Mouse (Mus musculus): ENCODE results near the gene Sim2.

- no peak for TF ChIP-seq POLR2A (IDR thresholded peaks at IDR 0.05; ENCODE audit: insufficient read length, low read depth)
- TF ChIP-seq MAX (IDR thresholded peaks at IDR 0.05; ENCODE audit: low read depth) = no peak
- no peak for TF ChIP-seq TCF12 (IDR thresholded peaks at IDR 0.05; ENCODE audit: insufficient read depth, poor library complexity, severe bottlenecking)
- TF ChIP-seq USF1 (IDR thresholded peaks at IDR 0.05; ENCODE audit: low read depth) = no peak
- no peak for TF ChIP-seq E2F4 (IDR thresholded peaks at IDR 0.05; ENCODE audit: insufficient read depth)
- no peak for TF ChIP-seq SRF (IDR thresholded peaks at IDR 0.05; ENCODE audit: control insufficient read depth, insufficient read length, low read depth)
- no peak for TF ChIP-seq CEBPB (IDR thresholded peaks at IDR 0.05; ENCODE audit: insufficient read depth, poor library complexity, severe bottlenecking)
- TF ChIP-seq REST (IDR thresholded peaks at IDR 0.05; ENCODE audit: insufficient read depth, insufficient read length) = no peak
- no peak for TF ChIP-seq POLR2AphosphoS2 (IDR thresholded peaks at IDR 0.05; ENCODE audit: insufficient read length, low read depth)
- no peak for TF ChIP-seq MYOD1 (IDR thresholded peaks at IDR 0.05; ENCODE audit: control insufficient read depth in 1 of 3, insufficient read length in 2 of 3, low read depth in 2 of 3)
Observed at GRCm38 (mm10) chr16:94126200-94126599, 41.5 kb downstream of the Sim2 start.

Data from myocyte (in vitro differentiated cells).